Mouse (Mus musculus) ES-Bruce4 (cell line): Measurements from ENCODE around the gene Tbl3.

Source experiments
- CTCF ChIP-seq: IDR thresholded peaks from one replicate; pipeline ENCODE4 v1.8.1; 2011; ENCODE audit warnings: low read depth, low read length
- POLR2A ChIP-seq: IDR thresholded peaks from one replicate; pipeline ENCODE4 v1.8.1; 2011; ENCODE audit warnings: low read length; ENCODE audit not compliant: insufficient read depth

GRCm38 (mm10) chr17:24725637-24726390 lies 18.4 kb upstream of the Tbl3 start:
- TF ChIP-seq CTCF, result no peak
- no peak for TF ChIP-seq POLR2A
